Mouse (Mus musculus): Measurements from ENCODE around the gene Tbc1d4.
A peak's percentile ranks its signal among the peaks of the same experiment; 100 is the strongest.

Tbc1d4 gene

DNA sequence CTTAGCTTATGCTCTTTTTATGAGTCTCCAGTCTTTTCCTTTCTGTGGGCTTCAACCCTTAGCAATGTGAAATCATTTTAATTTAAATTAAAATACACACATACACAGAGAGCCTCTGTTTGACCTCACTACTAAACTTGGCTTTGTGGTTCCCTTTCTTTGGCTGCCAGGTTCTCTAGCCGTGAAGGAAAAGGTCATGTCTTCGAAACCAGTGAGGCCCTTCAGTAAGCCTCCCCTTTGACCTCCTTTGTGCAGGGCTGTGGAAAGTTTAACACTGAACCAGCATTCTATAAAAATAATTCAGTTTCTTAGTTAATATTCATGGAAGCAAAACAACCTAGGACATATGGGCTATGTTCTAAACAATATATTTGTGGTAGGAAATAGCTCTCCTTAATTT lies 78.5 kb downstream of the Tbc1d4 start:
- no peak for DNase-seq

DNA sequence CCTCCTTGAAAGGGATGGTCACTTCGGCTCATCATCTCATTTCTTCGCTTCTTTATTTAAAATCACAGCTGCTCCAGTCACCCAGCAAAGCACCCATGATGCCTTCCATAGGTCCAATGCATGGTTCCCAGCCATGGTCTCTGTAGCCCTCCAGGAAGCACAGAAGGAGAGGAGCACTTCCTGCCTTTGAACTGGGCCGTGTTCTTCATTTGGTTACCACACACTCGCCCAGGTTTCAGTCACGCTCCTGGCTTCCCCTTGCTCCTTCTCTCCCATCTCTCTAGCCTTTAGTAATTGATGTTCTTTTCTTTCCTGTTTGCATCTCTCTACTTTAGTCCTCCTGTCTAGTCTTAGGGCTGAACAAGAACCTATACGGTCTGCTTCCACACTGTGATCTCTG lies 79.8 kb downstream of the Tbc1d4 start:
- DNase-seq: no peak

DNA sequence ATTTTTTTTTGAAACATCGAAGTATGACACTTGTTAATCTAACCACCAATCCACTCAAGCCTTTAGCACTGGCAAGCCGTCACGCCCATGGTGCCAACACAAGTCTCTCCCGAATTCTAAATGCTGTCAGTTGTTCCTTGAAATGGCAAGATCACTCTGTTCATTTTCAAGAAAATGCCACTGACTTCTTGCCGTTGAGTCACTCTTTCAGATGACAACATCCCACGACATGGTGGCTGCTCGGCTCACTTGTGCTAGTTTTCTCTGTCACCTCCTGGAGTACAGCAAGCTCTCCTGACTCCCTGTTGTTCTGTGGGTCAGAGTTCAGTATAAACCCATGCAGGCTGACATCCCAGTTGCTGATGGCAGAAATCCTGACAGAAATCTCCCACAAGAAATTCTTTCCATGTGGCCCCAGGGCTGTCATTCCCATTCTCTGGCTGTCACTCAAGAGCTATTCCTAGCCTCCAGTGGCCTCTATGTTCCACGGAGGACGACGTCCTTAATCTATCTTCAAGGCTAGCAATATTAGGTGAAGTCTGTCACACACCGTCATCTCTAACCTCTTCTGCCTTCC lies 81.5 kb downstream of the Tbc1d4 start:
- no peak for DNase-seq

DNA sequence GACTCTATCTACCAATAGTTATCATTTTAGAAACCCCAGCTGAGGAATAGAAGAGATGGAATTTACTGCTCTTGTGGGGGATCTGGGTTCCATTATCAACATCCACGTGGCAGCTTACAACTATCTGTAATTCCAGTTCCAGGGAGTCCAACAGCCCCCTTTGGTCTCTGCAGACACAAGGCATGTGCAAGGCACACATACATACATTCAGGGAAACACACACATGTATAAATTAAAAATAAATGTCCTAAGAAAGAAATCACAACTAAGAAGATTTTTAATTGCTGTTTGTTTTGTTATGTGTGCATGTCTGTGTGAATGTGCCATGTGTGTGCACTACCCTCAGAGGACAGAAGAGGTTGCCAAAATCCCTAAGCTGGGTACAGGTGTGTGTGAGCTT lies 82.5 kb downstream of the Tbc1d4 start:
- no peak for DNase-seq

DNA sequence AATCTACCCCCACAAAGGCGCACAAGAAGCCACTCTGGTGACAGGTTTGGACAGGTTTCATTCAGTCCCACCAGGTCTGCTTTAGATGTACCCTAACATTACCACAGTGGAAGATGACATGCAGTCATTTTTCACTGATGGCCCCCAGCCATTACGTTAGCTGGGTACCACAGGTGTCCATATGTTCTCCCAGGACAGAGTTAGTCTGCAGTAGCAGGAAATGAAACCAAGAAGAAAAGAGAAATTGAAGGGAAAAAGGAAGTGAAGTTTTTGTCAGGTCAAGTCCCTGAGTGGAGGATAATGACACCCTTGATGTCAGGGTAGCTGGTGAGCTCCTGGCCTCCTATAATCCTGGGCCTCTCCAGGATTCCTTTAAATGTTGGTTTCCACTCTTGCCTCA lies 89.0 kb downstream of the Tbc1d4 start:
- DNase-seq: no peak

DNA sequence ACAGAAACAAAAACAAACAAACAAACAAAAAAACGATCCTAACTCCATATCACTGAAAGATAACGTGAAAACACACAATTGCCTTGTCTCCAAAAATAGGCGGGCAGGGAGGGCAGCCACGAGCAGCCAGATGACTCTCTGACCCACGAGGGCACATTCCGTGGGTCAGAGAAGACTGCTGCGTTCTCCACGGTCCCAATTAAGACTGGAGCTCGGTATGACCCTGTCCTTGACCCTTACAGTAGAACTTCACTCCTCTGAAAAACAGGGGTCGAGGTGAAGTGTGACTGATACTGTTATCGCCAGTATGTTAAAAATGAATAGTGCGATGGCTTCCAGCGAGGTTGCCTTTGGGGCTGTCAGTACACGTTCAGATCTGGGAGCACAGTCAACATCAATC lies 90.7 kb downstream of the Tbc1d4 start:
- no peak for DNase-seq

DNA sequence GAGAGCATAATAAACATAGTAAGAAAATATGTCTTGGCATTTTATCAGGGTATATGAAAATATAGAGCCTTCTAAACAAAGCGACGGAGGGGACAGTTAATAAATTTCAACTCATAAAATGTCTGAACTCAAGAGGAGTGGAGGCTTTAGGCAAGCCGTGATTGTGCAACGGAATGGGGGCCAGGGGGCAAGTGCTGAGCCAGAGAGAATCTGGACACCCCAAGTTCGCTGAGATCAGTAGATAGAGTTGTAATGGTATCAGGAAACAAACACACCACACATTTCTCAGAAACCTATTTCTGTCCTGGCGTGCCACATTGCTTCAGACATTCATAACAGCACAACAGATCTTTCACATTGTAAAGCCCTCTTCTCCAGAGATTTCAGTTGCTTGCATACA lies 91.2 kb downstream of the Tbc1d4 start:
- no peak for DNase-seq

DNA sequence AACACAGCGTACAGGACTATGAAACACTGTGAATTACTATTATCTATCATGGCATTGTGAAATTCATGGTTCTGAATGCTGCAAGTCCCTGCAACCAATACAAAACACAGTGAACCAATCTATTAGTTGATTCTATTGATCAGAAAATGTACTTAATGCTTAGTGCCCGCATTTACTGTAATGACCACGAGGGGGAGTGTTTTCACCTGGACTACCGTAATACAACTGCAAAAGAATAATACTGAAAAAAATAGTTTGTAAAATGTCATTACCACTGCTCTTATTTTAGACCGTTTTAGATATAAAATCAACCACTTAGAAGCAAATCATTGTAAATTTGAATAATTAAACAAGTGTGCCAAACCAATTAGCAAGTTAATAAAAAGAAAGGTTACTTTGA lies 91.7 kb downstream of the Tbc1d4 start:
- peak; percentile 67 to 72 for DNase-seq

DNA sequence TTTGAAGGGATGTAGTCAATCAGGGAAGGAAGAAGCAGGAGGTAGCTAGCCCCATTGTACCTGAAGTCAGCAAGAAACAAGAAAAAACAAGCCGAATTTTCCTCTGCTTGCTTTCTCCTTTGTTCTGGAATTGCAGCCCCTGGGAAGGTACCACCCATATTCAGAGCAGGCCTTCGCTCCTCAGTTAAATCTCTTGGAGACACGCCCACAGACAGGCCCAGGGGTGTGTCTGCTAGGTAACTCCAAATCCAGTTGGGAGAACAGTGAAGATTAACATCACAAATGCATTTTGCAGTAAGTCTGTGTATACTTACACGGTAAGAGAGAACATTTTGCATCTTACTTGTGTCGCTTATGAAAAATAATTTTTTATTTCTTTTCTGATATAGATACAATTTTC lies 92.1 kb downstream of the Tbc1d4 start:
- DNase-seq: no peak

DNA sequence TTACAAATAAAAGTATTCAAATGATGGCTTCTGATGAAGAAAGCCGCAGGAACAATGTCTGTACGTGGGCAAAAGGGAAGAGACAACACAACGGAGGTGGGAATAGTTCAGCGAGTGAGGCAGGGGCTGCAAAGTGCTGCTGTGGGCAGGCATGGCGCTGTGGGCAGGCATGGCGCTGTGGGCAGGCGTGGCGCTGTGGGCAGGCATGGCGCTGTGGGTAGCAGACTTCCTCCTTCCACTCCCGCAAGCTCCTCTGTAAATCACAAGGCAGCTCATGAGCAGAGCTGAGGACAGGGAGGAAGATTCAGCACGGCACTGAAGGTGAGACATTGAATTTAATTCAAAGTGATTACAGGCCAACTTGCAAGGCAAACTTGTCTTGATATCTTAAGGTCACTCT lies 93.0 kb downstream of the Tbc1d4 start:
- DNase-seq: no peak

DNA sequence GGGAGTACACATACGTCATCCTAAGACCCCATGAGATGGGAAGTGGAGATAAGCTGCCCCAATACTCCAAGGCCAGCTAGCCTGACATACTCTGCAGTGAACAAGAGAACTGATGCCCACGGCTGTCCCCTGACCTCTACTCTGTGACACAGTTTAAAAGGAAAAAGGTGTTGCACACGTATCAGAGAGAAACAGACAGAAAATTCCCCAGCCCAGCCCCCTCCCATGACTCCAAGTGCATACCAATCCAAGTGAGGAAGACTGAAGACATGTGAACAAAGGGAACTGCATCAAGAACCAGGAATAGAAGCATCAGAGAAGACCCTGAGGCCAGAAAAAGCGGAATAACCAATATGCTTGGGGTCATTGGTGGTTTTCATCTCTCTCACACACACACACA lies 93.7 kb downstream of the Tbc1d4 start:
- no peak for DNase-seq

DNA sequence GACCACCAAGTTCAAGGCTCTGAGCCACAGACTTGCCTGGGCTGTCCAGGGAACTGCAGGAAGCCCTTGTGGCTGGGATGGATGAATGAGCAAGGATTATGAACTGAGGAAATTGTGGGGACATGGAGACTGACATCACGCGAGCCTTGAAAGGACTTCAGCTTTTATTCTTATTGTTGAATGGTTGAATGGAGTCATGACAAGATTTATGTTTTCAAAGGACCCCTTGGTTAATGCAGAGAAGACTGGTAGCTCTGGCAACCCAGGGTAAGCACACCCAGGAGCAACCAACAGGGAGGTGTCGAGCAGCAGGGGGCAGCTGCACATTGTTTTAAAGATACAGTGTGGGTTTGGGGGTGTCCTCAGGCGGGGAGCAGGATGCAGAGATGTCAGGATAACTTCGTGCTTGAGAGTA lies 94.4 kb downstream of the Tbc1d4 start:
- DNase-seq: no peak

DNA sequence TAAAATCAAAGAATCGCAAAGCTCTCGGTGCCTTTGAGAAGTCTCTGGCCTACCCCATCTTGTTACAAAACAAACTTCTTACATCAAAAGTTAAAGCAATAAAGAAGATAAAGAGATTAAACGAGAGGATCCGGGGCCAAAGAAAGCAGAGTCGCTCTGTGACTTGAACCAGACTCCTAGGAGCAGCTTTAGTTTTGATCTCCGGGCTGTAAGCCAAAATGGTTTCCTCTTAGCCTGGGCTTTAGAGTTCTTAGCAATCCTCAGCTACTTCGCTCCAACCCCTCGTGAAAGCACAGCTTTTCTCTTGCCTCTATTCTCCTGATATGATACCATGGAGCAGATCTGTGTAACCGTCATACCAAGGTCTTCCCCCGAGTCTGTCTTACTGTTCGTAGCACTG lies 95.8 kb downstream of the Tbc1d4 start:
- no peak for DNase-seq

DNA sequence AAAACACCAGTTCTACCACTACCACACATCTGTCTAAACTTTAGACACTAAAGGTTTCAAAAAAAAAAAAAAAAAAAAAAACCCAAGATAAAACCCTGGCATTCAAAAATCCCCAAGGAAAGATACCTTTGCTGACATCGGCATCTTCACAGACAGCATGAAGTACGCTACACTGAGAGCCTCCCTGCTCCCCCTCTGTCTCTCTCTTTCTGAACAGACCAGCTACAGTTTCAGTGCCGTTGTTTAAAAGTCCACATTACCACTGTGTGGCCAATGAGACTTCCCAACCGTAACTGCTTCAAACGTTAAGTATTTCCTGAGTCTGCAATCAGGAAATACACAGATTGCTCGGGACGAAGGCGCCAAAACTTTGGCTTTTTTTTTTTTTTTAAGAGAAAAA lies 97.6 kb downstream of the Tbc1d4 start:
- DNase-seq: no peak

DNA sequence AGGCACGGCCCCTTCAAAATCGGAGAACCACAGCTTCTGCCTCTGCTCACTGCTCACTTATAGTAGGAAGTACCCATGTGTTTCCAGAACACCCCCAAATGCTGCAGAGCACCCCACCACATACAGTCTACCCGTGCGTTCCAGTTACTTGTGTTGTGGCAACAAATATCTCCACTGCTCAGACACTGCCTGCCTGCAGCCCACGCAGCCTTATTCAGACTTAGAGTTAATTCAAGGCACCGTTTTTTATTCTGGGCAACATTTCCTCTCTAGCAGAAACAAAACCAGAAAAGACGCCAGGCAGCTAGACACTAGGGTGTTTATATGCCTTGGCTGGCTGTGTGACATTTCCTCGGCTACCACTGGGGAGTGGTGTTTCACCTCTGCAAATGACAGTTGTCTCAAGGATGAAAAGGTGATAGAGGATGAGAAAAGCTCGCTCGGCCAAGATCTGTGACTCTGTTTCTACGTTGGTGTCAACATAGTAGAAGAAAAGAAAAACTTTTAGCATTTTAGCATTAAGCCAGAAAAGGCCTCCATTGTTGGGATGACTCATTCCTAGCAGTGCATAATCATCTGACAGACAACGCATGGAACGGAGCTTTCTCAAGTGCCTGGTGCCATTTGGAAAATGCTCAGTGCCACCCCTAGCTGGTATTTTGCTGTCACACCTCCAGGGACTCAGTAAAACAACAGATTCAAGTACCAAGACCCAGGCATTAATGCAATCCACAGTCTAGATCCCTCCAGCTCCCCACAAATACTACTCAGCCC lies 98.3 kb downstream of the Tbc1d4 start:
- DNase-seq: peak; percentile 57

DNA sequence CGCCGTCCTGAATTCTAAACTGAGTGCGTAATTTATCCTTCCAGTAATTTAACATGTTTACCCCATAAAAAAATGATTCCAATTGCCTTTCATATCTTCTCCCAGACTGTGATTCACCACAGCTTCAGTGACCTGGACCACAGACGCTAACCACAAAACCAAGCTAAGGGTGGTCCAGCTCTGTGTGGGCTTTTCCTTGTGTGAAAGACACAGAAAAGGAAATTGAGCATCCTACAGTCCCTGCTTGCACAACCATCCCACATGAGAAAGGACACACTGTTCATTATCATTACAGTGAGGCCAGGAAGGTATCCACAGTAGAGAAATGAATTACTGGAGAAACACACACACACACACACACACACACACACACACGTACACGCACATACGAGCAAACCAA lies 99.2 kb downstream of the Tbc1d4 start:
- no peak for DNase-seq

DNA sequence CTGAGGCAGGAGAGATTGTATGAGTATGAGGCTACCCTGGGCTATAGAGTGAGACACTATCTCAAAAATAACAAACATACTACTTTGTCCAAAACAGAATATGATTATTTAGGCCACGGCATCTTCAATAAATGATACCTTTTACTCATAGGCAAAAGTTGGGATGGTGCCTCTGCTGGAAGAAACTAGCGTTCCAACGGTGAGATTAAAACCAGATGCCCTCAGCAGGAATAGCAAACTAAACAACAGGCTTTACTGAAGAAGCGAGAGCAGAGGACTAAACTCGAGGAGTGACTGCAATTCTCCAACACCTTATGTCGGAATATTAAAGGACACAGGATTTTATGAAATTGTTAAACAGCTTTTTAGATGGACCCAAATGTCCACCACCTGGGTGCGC lies 101.0 kb downstream of the Tbc1d4 start:
- DNase-seq: no peak

DNA sequence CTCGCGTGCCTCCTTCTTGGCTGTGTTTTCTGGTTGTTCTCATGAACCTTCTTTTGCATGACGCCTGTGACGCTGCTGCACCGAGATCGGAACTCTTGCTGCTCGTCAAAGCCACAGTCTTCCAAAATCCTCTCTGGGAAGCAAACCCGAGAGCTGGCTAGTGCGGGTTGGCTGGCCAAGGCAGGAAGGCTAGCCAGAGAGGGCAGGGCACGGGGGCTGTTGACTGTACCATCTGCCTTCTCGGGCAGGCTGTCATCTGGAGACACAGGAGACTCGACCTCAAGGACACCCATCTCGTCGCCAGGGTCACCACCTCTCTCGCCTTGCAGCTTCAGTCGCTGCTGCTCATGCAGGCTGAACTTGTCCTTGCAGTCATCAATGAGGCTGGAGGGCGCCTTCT lies 101.8 kb downstream of the Tbc1d4 start:
- DNase-seq: peak; percentile 83 to 88

DNA sequence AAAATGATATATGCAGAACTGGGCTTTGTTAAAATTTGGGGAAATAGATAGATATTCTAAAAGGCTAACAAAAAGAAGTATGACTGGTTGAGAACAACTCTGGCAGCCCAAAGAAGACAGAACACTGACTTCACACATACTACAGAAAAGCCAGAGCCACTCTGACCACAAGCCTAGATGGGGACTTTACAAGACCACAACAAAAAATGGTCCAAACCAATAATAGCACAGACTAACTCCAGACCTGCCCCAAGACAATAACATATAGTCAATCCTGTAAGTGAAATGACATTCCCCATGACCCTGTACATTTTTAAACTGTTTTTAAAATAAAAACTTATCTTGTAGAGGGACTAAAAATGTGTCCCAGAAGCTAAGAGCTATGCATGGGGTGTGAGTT lies 103.2 kb downstream of the Tbc1d4 start:
- no peak for DNase-seq

DNA sequence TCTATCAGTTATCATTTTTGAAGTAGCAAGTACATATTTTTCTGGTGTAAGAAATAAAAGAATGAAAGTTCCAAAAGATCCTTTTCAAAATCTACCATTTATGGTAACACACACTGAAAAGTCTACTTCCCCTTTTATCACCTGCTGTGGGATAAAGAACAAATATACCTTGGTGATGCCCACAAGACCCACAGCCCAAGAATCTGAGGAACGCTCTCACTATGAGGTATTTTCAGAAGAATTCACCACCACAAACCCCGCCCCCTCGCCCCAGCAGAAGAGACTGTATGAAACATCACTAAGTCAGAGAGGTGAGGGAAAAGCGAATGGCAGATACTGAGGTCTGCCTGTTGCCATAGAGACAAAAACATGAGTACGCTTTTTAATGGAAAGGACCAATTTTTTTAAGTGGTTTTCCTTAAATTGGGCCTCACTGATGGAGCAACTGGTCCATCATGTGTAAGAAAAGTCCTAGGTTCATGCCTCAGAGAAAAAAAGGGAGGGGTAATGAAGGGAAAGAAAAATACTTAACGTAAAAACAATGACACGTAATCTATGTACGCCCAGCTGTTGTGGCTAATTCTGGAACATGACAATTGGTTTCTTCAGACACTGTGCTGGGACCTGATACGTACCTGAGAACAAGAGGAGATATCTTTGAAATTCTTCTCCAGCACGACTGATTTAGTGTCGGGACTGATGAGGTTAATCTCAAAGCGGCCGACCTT lies 104.4 kb downstream of the Tbc1d4 start:
- DNase-seq: no peak

DNA sequence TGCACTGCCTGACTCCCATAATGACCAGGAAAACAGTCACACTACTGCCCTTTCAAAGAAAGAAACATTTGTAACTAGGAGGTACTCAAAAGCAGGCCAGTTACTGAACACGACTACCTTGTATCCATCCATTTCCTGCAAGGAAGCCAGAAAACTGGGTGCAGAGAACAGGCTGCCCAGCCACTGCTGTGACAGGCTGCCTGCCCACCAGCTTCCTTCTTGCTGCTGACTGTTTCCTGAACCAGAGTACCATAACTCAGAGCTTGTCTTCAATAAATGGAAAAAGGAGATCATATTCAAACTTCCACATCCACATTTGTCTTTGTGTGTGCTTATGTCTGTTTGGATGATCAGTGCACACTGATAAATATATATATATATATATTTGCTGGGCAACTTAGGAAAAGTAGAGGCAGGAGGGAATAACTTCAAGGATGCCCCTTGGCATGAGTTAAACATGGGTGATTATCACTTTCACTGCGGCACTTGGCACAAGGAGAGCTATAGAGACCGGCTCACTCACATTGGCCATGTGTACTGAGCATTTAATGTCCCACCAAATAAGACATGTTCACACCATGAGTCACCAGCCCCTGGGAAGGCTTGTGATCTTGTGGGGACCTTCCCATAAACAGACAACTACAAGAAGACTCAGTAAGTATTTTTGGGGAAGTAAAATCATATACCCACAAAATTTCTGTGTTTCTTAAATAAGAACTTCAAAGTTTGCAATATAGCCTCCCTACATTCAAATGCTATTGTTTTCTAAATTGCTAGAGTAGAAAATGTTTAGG lies 105.6 kb downstream of the Tbc1d4 start:
- DNase-seq: no peak

DNA sequence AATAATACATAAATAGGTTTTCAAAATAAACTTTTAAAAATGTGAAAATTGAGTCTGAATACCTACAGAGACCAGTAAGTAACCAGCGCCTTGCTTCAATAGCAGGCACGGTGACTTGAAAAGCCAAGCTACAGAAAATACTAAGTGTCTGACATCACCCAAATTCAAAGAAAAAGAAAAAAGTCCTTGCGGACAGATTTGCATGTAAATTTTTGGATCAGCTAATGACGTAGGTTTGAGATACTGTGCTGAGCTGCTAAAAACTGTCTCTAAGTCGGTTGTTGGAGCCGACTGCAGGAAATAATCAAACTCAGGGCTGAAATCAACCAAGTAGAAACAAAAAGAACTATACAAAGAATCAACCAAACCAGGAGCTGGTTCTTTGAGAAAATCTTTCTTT lies 107.1 kb downstream of the Tbc1d4 start:
- DNase-seq: no peak

DNA sequence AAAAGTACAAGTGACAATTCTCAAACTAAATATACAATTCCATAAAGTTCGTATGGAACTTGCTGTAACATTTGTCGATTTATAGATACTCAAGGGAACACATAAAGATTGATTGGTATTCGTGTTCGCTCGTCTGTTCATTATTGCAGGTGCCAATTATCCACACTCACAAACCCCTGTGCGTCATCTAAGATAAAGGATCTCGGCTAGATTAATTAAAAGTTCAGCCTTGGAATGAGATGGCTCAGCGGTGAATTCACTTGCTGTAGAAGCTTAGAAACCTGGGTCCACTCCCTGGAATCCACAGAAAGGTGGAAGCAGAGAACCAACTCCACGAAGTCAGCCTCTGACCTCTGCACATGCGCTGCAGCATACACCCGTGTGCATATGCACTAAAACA lies 107.5 kb downstream of the Tbc1d4 start:
- no peak for DNase-seq

DNA sequence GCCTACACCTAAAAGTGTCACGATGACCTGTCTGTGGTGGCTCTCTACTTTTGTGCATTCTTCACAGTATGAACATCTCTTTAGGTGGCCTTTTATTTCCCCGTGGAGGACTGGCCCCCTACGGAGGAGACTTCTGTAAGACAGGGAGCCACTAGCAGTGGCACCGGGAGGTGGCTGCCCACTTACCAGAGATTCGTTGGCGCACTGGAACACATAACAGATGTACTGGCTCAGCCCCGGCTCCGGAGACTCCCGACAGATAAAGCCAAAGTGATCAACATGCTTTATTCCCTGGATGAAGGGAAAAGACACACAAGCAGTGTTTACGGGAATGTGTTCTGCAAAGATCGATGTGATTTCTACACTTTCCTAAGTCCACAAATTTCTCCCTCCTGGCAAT lies 108.2 kb downstream of the Tbc1d4 start:
- DNase-seq: peak; percentile 63 to 79
